Mouse (Mus musculus) olfactory bulb, adult 2 months (tissue): ENCODE results near the gene Mesp1.

ENCODE experiments used
- CTCF ChIP-seq: fragments of 200-500 bp; IDR thresholded peaks from 2 replicates; pipeline ENCODE4 v1.5.1; 2012; ENCODE audit warnings: low read depth, mild to moderate bottlenecking, low read length, moderate library complexity; ENCODE audit not compliant: insufficient read depth
- POLR2A ChIP-seq: fragments of 200-500 bp; IDR thresholded peaks from 2 replicates; pipeline ENCODE4 v1.6.1; 2012; ENCODE audit warnings: mild to moderate bottlenecking, low read depth, low read length, moderate library complexity; ENCODE audit not compliant: insufficient read depth

GRCm38 (mm10) chr7:79831145-79831544 is 37.6 kb upstream of the Mesp1 start:
- TF ChIP-seq CTCF (no peak), POLR2A (no peak)
